Mouse (Mus musculus) adrenal gland, postnatal 10 days (tissue): Measurements from ENCODE around the gene Hrh2. TPM values are rescaled to one million over a fixed set of nuclear protein-coding genes. Genes with fewer than 3 reads are reported as not detected.
A peak's percentile ranks its signal among the peaks of the same experiment; 100 is the strongest.

ENCODE experiments used
- DNase-seq: peaks from one replicate; pipeline ENCODE4 v3.0.0; 2021; ENCODE audit warnings: mixed read lengths
- total RNA-seq, 2 experiments: library from RNA; stranded (reverse); gene quantifications; 2 replicates each; pipeline ENCODE4 v1.2.3; 2021

Gene Hrh2
- total RNA-seq, 2 experiments from 2014 or later: 0.21 to 0.48 TPM

- no peak for DNase-seq
These were observed 14.6 kb upstream of the Hrh2 start for GRCm38 (mm10) chr13:54177346-54177745.

GRCm38 (mm10) chr13:54178647-54179046 lies 13.3 kb upstream of the Hrh2 start:
- DNase-seq: no peak

DNA sequence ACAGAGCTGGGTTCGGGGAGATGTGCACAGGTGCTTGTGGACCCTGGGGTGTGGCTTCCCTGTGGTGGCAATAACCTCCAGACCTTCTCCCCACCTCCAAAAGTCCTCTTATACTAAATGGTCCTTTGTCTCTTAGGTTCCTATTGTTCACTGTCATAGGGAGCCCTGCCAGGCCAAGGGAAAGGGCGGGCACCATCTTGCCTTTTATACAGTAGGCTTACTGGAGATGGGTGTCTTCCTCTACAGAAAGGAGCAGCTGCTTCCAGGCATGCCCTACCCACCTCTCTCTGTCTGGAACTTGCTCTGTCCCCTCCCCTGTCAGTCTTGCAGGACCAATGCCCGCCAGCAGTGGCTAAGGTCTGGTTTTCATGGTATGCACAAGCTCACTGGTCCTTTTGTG lies 12.0 kb upstream of the Hrh2 start:
- no peak for DNase-seq

DNA sequence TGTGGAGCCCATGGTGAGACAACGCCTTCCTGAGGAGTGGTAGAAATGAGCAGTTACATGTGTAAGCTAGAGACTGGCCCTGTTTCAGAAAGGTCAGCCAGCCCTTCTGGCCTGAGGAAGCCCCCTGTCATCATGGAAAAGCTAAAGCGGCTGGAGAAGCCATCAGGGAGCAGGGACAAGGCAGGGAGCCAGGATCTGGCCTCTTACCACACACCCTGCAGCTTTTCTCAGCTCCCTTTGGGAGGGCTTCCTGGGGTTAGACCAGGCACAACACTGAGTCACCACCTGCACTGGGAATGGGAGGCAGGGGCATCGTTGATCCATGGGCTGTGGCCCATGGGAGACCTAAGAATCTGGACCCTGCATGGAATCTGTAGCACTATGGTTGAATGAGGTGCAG lies 11.5 kb upstream of the Hrh2 start:
- peak; percentile 72 for DNase-seq

GRCm38 (mm10) chr13:54181318-54181717 lies 10.6 kb upstream of the Hrh2 start:
- DNase-seq: no peak

DNA sequence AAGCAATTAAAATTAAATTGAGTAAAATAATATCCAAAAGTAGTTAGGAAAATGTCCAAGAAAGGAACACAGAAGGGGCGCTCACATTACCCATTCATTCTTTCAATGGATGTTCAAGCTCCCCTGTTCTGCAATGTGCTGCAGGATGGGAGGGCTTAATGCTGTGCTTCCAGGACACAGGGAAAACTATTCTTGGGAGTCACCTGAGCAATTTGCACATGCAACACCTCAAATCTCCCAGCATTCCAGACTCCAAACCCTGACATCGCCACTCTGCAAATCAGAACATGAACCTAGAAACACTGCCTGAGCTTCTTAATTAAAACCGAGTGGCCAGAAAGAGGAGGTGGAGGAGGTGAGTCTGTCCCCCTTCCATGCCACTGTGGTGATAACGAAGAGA lies 10.0 kb upstream of the Hrh2 start:
- DNase-seq: no peak

GRCm38 (mm10) chr13:54186394-54186793 lies 5.5 kb upstream of the Hrh2 start:
- DNase-seq: no peak

DNA sequence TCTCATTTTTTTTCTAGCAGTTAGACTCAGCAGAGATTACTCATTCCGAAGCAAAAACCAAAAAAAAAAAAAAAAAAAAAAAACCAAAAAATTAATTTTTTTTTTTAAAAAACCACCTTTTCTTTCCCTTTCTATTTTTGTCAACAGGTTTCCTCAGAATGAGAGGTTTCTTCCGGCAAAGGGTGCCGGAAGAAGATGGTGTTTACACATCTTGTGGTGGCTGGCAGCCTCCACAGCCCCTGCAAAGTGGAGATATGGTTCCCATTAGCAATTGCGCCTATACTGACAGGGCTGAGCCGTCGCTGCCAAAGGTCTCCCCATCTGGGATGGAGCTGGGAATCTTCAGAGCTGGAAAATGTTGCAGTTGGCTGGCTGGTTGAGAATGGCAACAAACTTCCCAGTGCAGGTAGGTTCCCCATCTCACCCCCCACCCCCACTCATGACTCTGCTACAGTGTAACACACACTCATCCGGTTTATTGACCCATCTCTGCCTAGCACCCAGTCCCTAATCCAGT lies 3.7 kb upstream of the Hrh2 start:
- no peak for DNase-seq

DNA sequence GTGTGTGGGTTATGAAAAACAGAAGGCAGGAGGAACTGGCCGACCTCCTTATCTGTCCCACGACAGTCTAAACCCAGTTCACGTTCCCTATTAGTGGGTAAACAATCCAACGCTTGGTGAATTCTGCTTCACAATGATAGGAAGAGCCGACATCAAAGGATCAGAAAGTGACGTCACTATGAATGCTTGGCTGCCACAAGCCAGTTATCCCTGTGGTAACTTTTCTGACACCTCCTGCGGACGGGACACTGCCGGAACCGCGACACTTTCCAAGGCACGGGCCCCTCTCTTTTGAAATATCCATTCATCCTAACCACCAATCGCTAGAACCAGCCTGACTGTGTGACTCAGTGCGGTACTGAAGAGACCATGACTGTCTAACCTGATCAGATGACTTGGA lies 2.0 kb upstream of the Hrh2 start:
- DNase-seq: no peak

GRCm38 (mm10) chr13:54191181-54191580 lies 748 bp upstream of the Hrh2 start:
- no peak for DNase-seq

DNA sequence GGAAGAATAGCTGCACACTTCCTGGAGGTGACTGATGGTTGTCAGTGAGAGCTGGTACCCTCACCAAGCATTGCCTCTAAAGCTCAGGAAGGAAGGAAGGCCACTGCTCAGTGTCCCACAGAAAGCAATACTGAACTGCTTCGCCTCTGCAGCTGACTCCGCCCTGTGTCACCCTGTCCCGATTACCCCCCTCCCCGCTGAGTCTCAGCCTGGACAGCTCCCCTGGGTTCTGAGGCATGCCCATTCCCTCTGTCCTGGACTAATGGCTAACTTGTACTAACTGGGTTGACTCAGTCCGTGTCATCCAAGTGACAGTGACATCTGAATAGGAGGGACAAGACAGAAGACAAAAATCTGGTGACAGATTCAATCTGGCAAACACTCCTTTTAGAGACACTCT lies 1.7 kb downstream of the Hrh2 start:
- DNase-seq: no peak

DNA sequence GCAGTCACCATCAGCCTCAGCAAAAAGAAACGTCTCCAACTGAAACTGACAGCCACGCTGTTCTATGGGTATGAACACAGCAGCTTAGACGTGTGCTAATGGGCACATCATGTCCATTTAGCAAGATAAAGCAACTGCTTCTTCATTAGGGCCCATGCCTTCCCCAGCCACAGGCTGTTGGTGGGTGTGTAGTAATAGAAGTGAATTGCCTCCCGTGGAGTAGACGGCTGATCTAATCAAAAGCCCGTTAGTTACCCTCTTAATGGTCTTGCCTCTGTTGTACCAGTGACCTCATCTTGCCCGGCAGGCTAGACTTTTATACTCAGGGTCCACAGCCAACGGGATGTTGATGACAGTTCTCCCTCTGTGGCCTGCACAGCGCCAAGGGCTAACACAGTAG lies 7.1 kb downstream of the Hrh2 start:
- no peak for DNase-seq

GRCm38 (mm10) chr13:54202458-54202857 lies 10.5 kb downstream of the Hrh2 start:
- DNase-seq: no peak

GRCm38 (mm10) chr13:54203419-54203818 lies 11.5 kb downstream of the Hrh2 start:
- DNase-seq: no peak

DNA sequence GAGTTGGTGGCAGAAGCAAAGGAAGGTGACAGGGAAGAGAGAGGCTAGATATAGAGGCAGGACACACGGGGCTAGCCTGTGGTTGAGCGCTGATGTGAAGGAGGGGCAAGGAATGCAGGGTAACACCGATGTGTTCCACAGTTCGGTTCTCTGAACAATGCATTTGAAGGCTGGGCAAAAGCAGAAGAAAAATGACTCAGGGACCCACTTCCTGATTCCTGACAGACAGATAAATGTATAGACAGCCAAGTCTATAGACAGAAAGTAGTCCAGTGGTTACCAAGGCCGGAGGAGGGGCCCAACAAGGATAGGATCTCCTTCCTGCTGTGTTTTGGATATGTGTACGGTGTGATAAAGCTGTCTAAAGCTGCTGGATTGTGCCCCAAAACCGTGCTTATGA lies 13.3 kb downstream of the Hrh2 start:
- DNase-seq: no peak

DNA sequence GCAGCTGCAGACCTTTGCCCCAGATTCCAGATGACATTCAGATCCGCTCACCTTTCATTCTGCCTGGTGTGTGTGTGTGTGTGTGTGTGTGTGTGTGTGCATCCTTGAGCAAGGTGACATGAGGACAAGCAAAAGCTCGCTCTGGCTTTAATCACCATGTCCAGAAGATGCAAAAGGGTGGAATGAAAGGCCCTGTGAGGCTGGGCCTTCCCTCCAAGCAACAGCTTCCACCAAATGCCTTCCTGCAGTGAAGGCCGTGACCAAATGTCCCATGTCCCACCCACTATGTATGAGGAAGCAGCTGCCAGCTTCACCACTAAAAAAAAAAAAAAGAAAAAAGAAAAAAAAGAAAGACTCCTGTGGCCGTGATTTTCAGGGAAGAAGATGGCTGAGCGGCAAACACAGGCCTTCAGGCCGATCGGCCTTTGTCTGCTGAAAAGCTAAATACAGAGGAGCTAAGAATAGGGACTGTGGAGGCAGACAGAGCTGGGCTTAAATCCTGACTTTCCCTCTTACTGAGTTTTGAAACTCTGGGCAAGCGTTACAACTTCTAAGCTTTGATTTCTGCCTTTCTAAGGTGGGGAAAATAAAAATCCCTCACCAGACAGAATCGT lies 14.3 kb downstream of the Hrh2 start:
- no peak for DNase-seq

- no peak for DNase-seq
These were observed 17.7 kb downstream of the Hrh2 start for GRCm38 (mm10) chr13:54209476-54210253.

DNA sequence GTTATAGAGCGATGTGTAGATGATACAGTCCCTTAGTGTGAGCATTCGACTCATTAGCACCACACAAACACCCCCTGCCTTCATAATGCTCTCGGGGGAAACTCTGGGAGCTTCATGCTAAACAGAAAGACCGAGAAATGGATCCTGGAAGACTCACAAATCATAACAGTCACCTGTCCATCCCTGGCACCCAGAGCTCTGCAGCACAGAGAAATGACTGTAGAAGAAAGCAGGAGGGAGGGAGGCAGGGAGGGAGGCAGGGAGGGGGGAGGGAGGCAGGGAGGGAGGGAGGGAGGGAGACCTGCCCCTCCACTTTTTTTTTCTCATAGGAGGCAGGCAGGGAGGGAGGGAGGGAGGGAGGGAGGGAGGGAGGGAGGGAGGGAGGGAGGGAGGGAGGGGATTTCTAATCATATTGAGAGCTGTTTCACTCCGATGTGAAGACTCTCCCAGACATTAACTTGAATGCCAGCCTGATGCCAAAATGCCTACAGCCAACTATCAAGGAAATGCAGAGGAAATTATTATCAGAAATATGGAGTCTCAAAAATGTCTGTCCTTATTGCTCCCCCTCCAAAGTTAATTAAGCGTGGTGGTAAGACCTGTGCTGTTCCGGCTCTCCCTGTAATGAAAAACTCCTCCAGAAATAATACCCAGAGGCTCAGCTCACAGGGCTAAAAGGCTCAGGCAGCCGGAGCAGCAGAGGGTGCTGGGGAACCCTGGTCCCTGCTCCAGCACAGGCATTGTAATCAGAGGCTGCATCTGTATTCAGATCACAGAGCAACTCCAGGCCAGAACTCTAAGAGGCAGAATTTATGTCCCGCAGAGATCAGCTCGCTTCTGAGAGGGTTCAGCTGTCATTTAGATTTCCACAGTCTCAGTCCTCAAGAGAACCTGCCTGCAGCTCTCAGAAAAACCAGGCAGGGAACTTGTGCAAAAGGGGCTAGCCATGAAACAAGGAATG lies 19.9 kb downstream of the Hrh2 start:
- DNase-seq: no peak

- DNase-seq: no peak
These were observed 20.6 kb downstream of the Hrh2 start for GRCm38 (mm10) chr13:54212516-54212915.

DNA sequence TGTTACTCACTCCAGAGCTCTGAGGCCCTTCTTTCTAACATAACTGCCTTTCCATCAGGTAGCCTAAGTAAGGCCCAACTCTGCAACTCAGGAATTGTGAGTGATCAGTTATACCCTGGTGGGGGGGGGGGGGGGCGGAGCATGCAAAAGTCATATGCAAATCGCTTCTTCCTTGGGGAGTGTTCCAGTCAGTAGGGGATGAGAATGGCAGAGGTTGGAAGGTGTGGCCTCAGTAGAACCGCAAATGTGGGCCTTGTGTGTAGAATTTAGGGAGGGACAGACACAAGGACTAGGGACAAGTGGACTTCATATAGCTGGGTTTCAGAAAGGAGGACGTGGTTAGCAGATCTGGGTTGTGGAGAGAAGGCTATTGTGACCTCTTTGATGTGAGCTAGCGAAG lies 23.3 kb downstream of the Hrh2 start:
- DNase-seq: no peak

GRCm38 (mm10) chr13:54215777-54216316 lies 23.9 kb downstream of the Hrh2 start:
- no peak for DNase-seq

GRCm38 (mm10) chr13:54218341-54218740 lies 26.4 kb downstream of the Hrh2 start:
- DNase-seq: no peak
